Mouse (Mus musculus): ENCODE measurements around the gene Top2a. TPM values are rescaled to one million over a fixed set of nuclear protein-coding genes. Genes with fewer than 3 reads are reported as not detected.
A peak's percentile ranks its signal among the peaks of the same experiment; 100 is the strongest.

The Top2a gene
- total RNA-seq, 2 experiments from 2014 or later = 132 to 334 TPM

- ATAC-seq (replicated peaks; ENCODE audit: low FRiP score, poor library complexity, severe bottlenecking) = no peak
Measured at GRCm38 (mm10) chr11:98968079-98968478, 55.9 kb downstream of the Top2a start.

DNA sequence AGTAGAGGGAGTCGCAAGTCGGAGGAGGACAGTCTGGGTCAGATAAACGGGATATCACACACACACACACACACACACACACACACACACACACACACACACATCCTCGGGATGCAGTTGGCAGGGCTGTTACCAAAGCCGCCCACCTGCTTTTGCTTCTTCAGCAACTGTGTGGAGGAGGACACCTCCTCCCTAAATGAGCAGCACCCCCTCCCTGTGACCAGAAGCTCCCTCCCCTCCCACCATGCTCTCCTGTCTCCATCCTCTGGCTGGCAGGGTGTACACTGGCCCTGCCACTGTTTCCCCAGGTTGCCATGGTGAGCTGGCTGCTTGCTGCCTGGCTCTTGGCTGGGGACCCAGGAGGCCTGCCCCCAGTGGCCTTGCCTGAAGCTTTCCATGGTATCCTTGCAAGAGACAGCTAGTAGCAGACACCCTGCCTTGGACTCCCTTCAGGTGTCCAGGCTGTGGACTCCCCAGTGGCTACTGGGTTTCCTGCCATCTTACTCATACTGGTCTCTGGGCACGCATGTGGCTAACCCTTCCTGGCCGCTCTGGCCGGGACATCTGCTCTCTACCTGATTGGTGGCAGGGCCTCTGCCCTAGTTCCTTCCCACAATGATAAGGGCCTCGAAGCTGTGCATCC is 57.4 kb downstream of the Top2a start:
- no peak for ATAC-seq (replicated peaks; ENCODE audit: low FRiP score, poor library complexity, severe bottlenecking)

DNA sequence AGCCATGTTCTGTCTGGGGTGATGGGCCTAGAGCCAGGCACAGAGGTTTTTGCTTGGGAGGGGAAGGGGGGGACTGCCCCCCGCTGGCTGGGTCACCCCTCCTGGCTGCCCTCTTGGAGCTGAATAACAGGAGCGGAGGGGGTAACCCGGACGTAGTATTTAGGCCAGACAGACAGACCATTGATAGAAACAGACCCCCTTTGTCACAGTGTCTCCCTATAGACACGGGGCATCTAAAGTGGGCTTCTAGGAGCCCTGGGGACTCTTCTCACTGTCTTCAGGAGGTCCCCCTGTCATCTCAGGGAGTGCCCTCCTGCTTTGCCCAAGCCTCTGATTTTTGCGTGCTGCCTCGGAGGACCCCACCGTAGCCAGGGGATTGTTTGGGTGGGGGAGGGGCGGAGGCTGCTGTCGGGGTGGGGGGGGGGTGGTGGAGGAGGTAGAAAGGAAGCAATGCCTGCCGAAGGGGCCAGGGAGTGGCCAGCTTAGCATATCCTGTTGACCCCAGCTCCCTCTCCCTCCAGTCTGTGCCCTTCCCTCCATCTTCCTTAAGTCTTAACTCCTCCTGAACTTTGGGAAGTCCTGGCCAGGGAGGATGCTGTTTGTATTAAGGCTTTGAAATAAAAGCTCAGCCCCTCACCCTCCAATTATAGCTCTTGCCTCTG is 58.4 kb downstream of the Top2a start:
- ATAC-seq (replicated peaks; ENCODE audit: low FRiP score, poor library complexity, severe bottlenecking) = no peak

GRCm38 (mm10) chr11:98964616-98965415 is 59.2 kb downstream of the Top2a start:
- ATAC-seq (replicated peaks; ENCODE audit: low FRiP score, poor library complexity, severe bottlenecking) = no peak

DNA sequence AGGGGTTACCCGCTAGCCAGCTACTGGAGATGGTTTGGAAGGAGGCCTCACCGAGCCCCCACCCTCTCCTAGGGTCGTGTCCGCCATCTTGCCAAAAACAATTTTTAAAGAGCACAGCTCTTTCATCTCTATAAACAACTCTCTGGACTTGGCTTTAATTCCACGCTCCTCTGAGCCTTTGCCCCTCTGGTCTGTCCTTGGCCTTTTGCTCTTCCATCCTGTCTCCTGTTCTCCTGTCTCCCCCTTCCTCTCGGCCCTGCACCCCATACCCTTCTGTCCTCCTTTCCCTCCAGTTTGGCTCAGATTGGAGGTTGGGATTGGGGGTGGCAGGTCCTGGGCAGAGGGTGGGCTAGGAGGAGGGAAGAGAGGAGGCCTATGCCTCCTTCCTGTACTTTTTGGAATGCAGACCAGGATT is 59.8 kb downstream of the Top2a start:
- ATAC-seq (replicated peaks; ENCODE audit: low FRiP score, poor library complexity, severe bottlenecking) = no peak

DNA sequence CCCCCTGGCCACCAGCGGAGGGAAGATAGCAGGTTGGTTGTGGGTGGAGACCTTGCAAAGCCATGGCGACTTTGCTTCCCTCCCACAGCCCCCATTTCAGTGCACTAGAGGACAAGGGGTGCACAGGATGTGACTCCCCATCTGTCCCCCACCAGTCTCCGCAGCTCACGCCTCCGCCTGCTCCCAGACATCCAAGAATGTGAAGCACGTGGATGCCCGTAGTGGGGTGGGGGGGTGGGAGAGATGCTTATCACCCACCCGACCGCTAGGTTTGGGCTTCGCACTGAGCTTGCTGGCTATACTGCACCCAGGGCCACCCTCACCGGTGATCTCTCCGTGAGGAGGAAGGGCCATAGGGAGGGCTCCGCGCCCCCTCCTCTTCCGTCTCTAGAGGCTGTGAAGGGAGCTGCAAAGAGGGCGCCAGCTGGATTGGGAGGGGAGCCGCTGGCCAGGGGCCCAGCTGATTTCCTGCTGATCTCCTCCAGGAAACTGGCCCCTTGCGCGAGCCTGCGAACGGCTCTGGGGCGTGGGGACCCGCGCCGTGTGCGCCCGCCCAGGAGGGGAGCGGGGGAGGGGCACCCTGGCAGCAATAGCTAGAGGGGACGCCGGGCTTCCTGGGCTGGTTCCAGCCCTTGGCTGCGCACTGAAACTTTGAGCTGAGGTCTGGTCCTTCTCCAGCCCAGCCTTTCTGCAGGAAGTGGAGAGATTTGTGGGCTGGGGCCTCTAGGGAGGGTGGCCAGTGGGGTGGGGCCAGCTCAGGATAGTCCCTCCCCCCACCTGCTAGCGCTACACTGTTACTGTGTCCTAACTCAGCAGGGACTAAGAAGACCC is 60.6 kb downstream of the Top2a start:
- ATAC-seq (replicated peaks; ENCODE audit: low FRiP score, poor library complexity, severe bottlenecking) = no peak

- no peak for ATAC-seq (replicated peaks; ENCODE audit: low FRiP score, poor library complexity, severe bottlenecking)
Measured at GRCm38 (mm10) chr11:98962421-98963095, 61.4 kb downstream of the Top2a start.

DNA sequence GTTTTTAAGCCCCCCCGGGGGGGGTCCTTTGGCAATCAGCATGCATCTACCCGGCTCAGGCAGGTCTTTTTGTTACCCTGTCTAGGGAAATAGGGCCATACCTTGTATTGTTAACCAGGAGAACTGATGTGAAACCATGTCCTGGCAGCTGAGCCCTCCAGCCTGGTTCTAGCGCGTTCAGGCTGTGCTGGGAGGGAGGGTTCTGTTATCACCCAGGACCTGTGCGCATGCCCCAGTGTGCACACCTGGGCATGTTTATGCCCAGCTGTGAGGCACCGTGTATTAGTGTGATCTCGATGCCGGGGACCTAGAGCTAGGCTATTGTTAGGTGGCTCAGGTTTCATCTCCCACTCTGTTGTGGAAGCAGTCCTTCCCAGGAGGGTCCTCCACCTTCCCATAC is 62.2 kb downstream of the Top2a start:
- ATAC-seq (replicated peaks; ENCODE audit: low FRiP score, poor library complexity, severe bottlenecking) = no peak

DNA sequence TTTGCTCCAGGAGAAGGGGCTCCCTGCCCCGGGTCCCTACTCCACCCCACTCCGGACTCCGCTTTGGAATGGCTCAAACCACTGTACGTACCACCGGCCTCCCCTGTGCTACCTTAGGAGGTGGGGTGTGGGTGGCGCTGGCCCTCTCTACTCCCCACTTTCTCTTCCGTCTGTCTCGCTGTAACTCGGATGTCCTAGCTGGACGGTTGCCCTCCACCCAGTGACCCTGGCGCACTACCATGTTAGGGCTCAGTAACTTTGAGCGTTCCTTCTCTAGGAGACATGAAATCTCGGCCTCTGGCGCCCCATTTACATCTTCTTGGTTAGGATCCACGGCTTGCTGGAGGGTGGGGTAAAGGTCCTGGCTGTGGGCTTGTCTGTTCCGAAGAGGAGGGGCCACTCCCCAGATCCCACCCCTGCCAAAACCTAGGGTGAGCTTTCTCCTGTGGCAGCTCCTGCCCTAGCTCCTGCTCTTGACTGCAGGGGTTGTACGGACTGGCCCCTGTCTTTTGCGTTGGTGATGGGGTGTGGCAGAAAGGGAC is 62.9 kb downstream of the Top2a start:
- no peak for ATAC-seq (replicated peaks; ENCODE audit: low FRiP score, poor library complexity, severe bottlenecking)

GRCm38 (mm10) chr11:98960313-98960906 is 63.6 kb downstream of the Top2a start:
- ATAC-seq (replicated peaks; ENCODE audit: low FRiP score, poor library complexity, severe bottlenecking) = no peak

GRCm38 (mm10) chr11:98959437-98960312 is 64.3 kb downstream of the Top2a start:
- ATAC-seq (replicated peaks; ENCODE audit: low FRiP score, poor library complexity, severe bottlenecking) = peak; percentile 81

DNA sequence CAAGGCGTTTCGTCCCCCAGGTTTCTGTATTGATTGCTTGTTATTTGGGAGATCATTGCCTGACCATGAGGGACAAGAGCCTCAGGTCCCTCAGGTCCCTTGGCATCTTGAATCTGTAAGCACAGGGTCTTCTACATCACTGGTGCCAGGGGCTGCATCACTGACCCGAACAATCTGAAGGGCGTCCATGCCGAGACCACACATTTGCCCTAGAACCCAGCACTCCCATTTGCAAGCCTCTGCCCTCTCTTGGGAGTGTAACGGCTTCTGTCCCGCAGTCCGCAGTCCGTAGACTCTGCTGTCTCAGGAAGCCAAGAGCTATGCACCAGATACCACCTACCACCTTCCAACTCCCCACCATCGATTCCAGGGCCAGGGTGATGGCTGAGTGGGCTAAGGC is 67.6 kb downstream of the Top2a start:
- no peak for ATAC-seq (replicated peaks; ENCODE audit: low FRiP score, poor library complexity, severe bottlenecking)

DNA sequence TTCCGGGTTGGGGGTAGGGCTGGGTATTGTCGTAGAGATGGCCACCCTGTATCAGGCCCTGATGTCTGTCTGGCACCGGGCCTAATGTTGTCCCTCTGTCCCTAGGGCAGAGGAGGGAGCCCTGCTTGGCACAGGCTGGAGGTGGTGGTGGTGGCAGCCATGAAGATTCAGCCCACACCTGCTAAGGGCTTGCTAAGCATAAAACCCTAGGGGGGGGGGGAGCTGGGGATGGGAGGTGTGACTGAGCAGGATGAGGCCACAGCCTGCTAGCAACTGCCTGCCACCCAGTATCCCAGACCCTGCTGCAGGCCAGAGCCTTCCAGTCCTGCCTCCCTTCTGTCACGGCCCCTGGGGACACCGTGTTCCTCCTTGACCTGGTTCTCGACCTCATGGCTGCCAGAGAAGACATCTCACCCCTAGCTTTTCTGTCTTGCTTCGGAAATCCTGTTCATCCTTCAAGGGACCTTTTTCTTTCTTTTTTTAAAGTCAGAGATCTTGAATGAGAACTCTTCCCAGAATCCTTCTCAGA is 68.2 kb downstream of the Top2a start:
- no peak for ATAC-seq (replicated peaks; ENCODE audit: low FRiP score, poor library complexity, severe bottlenecking)

GRCm38 (mm10) chr11:98954801-98955706 is 68.9 kb downstream of the Top2a start:
- ATAC-seq (replicated peaks; ENCODE audit: low FRiP score, poor library complexity, severe bottlenecking) = no peak

DNA sequence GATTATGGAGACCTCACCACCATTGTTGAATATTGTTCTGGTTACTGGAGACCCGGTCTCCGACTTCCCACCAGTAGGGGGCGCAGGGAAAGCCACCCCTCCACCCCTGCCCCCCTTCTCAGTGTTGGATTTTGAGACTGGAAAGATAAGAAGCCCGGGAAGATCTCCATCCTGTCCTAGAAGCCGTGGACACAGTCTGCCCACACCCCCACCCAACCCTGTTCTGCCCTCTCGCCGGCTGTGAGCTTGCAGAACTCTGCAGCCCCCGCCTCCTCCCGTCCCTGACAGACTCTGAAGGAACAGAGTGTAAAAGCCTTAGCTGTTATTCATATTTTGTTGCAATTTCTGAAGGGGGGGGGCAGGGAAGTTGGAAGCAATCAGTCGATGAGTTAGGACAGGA is 69.6 kb downstream of the Top2a start:
- ATAC-seq (replicated peaks; ENCODE audit: low FRiP score, poor library complexity, severe bottlenecking) = no peak

DNA sequence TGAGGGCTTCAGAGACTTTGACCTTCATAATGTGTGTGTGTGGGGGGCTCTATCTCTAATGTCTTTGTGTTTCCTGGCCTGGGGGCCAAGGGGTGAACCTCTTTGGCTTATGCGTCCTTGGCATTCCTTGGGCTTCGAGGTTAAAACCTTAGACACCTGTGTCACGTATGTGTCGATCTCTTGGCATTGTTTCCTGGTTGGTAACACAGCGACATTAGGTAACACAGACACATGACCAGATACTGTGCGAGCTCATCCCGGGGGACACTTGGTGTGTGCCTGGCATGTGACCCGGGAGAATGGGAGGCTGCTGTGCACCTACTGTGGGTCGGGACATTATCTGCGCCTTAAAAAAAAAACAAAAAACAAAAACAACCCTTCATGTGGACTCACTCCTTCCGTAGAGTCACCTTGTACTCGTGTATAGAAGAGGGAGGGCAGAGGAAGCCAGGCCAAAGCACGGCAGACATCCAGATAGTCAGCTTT is 70.1 kb downstream of the Top2a start:
- ATAC-seq (replicated peaks; ENCODE audit: low FRiP score, poor library complexity, severe bottlenecking) = no peak

- no peak for ATAC-seq (replicated peaks; ENCODE audit: low FRiP score, poor library complexity, severe bottlenecking)
Measured at GRCm38 (mm10) chr11:98953361-98953760, 70.6 kb downstream of the Top2a start.
